Mouse (Mus musculus) layer of hippocampus, adult 6 months (tissue): ENCODE data around the gene Smim11. TPM values are rescaled to one million over a fixed set of nuclear protein-coding genes. Genes with fewer than 3 reads are reported as not detected.

ENCODE experiments used
- long read RNA-seq, 2 experiments: library from polyadenylated mRNA; unstranded; transcript quantifications; one replicate each; pipeline ENCODE4 v2.0.0; 2019 to 2020
- polyA plus RNA-seq: library from polyadenylated mRNA; unstranded; fragments of <200 nt; fragmentation: Nextera tagmentation; gene quantifications from 2 replicates; pipeline ENCODE4 v1.2.3, GENCODE M21; 2021

Gene Smim11
- polyA plus RNA-seq, result 113 and 138 TPM in 2 replicates
- long read RNA-seq, experiment 1, transcript Smim11-201 (4 exons, 517 nt), result major isoform, 37 of 42 reads
- long read RNA-seq, experiment 1, partial matches to known transcripts, result 3 of 42 reads
- long read RNA-seq, experiment 1, other reads (novel, unspliced or antisense), result 2 of 42 reads
- long read RNA-seq, experiment 2, partial matches to known transcripts, result 0 of 7 reads
- long read RNA-seq, experiment 2, other reads (novel, unspliced or antisense), result 0 of 7 reads

GRCm38 (mm10) chr16:92300649-92301411, at the start of gene Smim11:
Gene Smim11, plus strand, starts transcription at chr16:92301286.

DNA sequence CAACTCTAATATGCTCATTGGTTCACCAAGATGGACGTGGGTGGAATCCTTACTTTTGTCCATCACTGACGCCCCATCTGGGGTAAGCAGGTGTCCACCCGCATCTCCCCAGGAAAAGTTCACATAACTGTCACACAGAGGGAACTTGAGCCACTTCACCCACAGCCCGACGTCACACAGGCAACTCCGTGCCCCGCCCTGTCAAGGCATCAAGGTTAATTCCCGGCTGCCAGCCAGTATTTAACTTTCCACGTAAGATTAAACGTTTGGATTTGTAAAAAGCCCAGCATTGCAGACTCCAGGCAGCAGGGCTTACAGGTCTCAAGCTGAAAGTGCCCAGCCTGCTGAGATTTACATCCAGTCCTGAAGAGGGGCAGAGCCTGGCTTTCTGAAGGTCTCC, 9.0 kb upstream of the Smim11 start, which contains the start of gene Kcne2:
Gene Kcne2, plus strand, starts transcription at position 289 of the 400 bp plus-strand sequence.

DNA sequence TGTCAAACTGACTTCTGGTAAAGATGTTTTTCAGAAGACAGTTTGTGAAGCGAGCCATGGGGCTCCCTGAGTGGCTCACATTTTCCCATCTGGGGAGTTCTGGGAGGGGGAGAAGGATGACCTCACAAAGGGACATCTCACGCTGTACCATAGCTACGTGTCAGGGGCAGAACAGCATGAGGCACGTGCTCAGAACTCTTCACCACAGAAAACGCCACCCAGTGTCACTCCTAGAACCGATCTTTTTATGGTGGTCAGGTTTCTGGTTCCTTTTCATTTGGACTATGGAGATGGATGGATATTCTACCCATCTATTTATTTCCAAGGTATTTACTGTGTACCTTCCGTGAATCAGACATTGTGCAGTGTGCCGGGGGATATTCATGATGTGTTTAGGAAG, 20.3 kb downstream of the Smim11 start, which contains the start of gene Fam243:
Gene Fam243, minus strand, starts transcription at position 101 of the 400 bp plus-strand sequence.

DNA sequence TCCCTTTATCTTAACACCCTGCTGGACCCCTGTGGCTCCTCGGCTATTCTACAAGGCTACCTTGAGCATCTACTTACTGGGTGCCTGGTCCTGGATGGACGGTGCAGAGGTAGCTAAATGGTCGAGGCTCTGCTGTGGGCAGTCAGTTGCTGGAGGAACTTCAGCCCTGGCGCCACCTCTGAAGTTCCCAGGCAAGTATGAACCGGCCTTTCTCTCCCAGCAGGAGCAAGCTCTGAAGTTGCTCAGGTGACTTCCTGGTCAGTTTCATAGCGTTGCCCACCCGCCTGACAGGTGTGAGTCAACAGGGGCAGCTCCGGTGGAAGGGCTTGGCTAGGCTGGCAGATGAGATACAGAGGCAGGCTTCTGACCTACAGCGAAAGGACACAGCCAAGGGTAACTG, 58.1 kb downstream of the Smim11 start, which contains the start of gene Kcne1:
Gene Kcne1, minus strand, starts transcription at position 240 of the 400 bp plus-strand sequence.

Other genes with a start within 250 kb of the Smim11 start
- gene Mrps6, start 243.0 kb upstream of the Smim11 start, polyA plus RNA-seq, result 176 and 204 TPM in 2 replicates
- gene Gm49711, start 243.0 kb upstream of the Smim11 start, polyA plus RNA-seq, result 0.30 and 0.34 TPM in 2 replicates
- 10.4 and 25.2 TPM in 2 replicates for gene Slc5a3, start 243.0 kb upstream of the Smim11 start, polyA plus RNA-seq
- 27.3 TPM in 1 of 2 replicates, not detected in the other for gene Kcne2, start 8.9 kb upstream of the Smim11 start, polyA plus RNA-seq
- gene Fam243, start 20.2 kb downstream of the Smim11 start, polyA plus RNA-seq, result not detected in 2 replicates
- 0.35 TPM in 1 of 2 replicates, not detected in the other for gene Kcne1, start 58.2 kb downstream of the Smim11 start, polyA plus RNA-seq
- gene Rcan1, start 169.6 kb downstream of the Smim11 start, polyA plus RNA-seq, result 15.4 and 16.8 TPM in 2 replicates
- gene Clic6, start 184.4 kb downstream of the Smim11 start, polyA plus RNA-seq, result 0.77 and 9.4 TPM in 2 replicates